Mouse (Mus musculus) adrenal gland, postnatal 25 days (tissue): ENCODE data around the gene Tbc1d16. TPM values are rescaled to one million over a fixed set of nuclear protein-coding genes. Genes with fewer than 3 reads are reported as not detected.
"Not testable (repeated sequence)": the region's sequence is repeated elsewhere in the genome, so short reads cannot be mapped to it uniquely, and the experiment has no call there.

Experiments
- DNase-seq: peaks from one replicate; pipeline ENCODE4 v3.0.0; 2021; ENCODE audit warnings: mixed read lengths
- long read RNA-seq: library from polyadenylated mRNA; stranded (forward); transcript quantifications from one replicate; pipeline ENCODE4 v2.0.0, GENCODE M21; 2021
- total RNA-seq: library from RNA; stranded (reverse); gene quantifications from 2 replicates; pipeline ENCODE4 v1.2.3, GENCODE M21; 2021

Gene Tbc1d16
- total RNA-seq, result 12.7 and 14.3 TPM in 2 replicates
- long read RNA-seq, full-length matches to known transcripts, result 3 of 13 reads
- long read RNA-seq, partial matches to known transcripts, result 0 of 13 reads
- long read RNA-seq, other reads (novel, unspliced or antisense), result 10 of 13 reads

GRCm38 (mm10) chr11:119228091-119228781, at the start of gene Tbc1d16, which contains the start of gene Ccdc40:
Tbc1d16 (minus strand) TSS chr11:119228499.
Ccdc40 (plus strand) TSS chr11:119228572.
- DNase-seq, result peak; percentile 80

GRCm38 (mm10) chr11:119273186-119273930, 45.1 kb upstream of the Tbc1d16 start:
- DNase-seq, result no peak

- not testable (repeated sequence) for DNase-seq
These were observed 44.2 kb upstream of the Tbc1d16 start for GRCm38 (mm10) chr11:119272492-119272891.

- no peak for DNase-seq
These were observed 40.4 kb upstream of the Tbc1d16 start for GRCm38 (mm10) chr11:119268557-119269195.

GRCm38 (mm10) chr11:119267768-119268556, 39.7 kb upstream of the Tbc1d16 start, which contains the start of gene Gaa:
Gaa (plus strand) TSS chr11:119267887.
- peak; percentile 96 for DNase-seq

GRCm38 (mm10) chr11:119267241-119267674, 39.0 kb upstream of the Tbc1d16 start:
- DNase-seq, result peak; percentile 30

GRCm38 (mm10) chr11:119265811-119266210, 37.5 kb upstream of the Tbc1d16 start:
- DNase-seq, result no peak

GRCm38 (mm10) chr11:119264413-119264812, 36.1 kb upstream of the Tbc1d16 start:
- no peak for DNase-seq

GRCm38 (mm10) chr11:119259977-119260376, 31.7 kb upstream of the Tbc1d16 start:
- no peak for DNase-seq

- peak; percentile 61 for DNase-seq
These were observed 30.4 kb upstream of the Tbc1d16 start for GRCm38 (mm10) chr11:119258572-119259322.

GRCm38 (mm10) chr11:119258216-119258571, 29.9 kb upstream of the Tbc1d16 start:
- DNase-seq, result no peak

GRCm38 (mm10) chr11:119256557-119256956, 28.3 kb upstream of the Tbc1d16 start:
- not testable (repeated sequence) for DNase-seq

GRCm38 (mm10) chr11:119252854-119253541, 24.7 kb upstream of the Tbc1d16 start:
- peak; percentile 45 for DNase-seq

- no peak for DNase-seq
These were observed 22.7 kb upstream of the Tbc1d16 start for GRCm38 (mm10) chr11:119250998-119251397.

GRCm38 (mm10) chr11:119249011-119249410, 20.7 kb upstream of the Tbc1d16 start:
- no peak for DNase-seq

GRCm38 (mm10) chr11:119245543-119245942, 17.2 kb upstream of the Tbc1d16 start:
- DNase-seq, result not testable (repeated sequence)

- no peak for DNase-seq
These were observed 11.2 kb upstream of the Tbc1d16 start for GRCm38 (mm10) chr11:119239480-119239879.

- DNase-seq, result peak; percentile 60
These were observed 10.0 kb upstream of the Tbc1d16 start for GRCm38 (mm10) chr11:119238305-119238721.

- DNase-seq, result peak; percentile 35
These were observed 9.4 kb upstream of the Tbc1d16 start for GRCm38 (mm10) chr11:119237568-119238304.

- no peak for DNase-seq
These were observed 8.7 kb upstream of the Tbc1d16 start for GRCm38 (mm10) chr11:119237007-119237406.
